Mouse (Mus musculus): ENCODE measurements around the gene Nrxn3. TPM values are rescaled to one million over a fixed set of nuclear protein-coding genes. Genes with fewer than 3 reads are reported as not detected.

The Nrxn3 gene
- polyA plus RNA-seq, 1 experiment from 2014 or later, result 5.0 TPM

DNA sequence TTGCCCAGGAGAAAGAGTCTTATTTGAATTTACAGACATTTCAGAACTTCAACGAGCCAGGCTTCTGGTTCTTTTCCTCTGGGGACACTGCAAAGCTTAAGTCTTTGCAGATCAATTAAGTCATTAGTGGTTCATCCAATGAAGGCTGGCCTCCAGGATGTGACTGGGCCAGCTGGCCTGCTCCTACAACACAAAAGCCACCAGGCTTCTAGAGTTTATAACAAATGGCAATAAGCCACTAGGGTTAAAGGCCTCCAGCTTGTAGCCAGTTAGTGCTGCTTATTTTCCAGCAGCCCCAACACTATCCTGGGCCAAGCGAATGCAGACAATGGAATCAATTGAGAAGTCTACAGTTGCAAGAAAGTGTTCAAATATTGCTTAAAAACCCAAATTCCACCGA is 1304.3 kb downstream of the Nrxn3 start:
- Histone ChIP-seq H3K9ac (ENCODE audit: low read length) (no peak overlapping the region), H3K27me3 (replicated peaks; ENCODE audit: control insufficient read depth, insufficient read depth, low read length) (no peaks in the 10 kb centered on the region), H3K9me3 (ENCODE audit: control insufficient read depth, low read length) (no peaks in the 10 kb centered on the region), H3K4me2 (ENCODE audit: low read length) (no peak overlapping the region), H3K27ac (ENCODE audit: low read depth) (no peak overlapping the region), H3K4me1 (replicated peaks; ENCODE audit: control insufficient read depth, insufficient read depth, low read length) (no peaks in the 10 kb centered on the region), H3K4me3 (ENCODE audit: low read depth, low read length) (no peak overlapping the region), H3K36me3 (ENCODE audit: control insufficient read depth, insufficient read depth, low read length) (no peaks in the 10 kb centered on the region)
- ATAC-seq (replicated peaks; ENCODE audit: low FRiP score, low TSS enrichment, low read depth) (no peak), DNase-seq (ENCODE audit: low spot score) (no peak)
- 55% methylated on average over 3 of the region's 3 CpGs for WGBS

DNA sequence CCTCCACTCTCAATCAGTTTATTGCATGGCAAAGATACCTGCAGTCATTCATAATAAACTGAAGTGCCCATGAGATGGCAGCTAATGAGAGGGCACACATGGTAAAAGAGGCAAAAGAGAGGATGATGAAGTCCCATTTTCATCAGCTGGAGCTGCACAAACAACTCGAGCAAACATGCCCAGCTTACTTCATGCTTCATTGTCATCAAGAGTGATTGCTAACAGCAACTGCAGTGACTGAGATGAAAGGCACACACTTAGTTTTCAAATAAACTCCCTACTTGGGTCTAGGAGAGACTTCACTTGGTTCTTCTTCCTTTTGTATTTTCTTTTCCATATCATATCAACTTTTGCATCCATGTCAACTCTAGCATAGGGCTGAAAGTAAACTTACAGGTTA is 1318.4 kb downstream of the Nrxn3 start:
- Histone ChIP-seq H3K4me2 (ENCODE audit: low read length) (no peak overlapping the region), H3K4me1 (replicated peaks; ENCODE audit: control insufficient read depth, insufficient read depth, low read length) (no peaks in the 10 kb centered on the region), H3K27me3 (replicated peaks; ENCODE audit: control insufficient read depth, insufficient read depth, low read length) (no peaks in the 10 kb centered on the region), H3K4me3 (ENCODE audit: low read depth, low read length) (no peak overlapping the region), H3K27ac (ENCODE audit: low read depth) (no peak overlapping the region), H3K9ac (ENCODE audit: low read length) (no peak overlapping the region), H3K9me3 (ENCODE audit: control insufficient read depth, low read length) (no peaks in the 10 kb centered on the region), H3K36me3 (ENCODE audit: control insufficient read depth, insufficient read depth, low read length) (no peaks in the 10 kb centered on the region)
- ATAC-seq (replicated peaks; ENCODE audit: low FRiP score, low TSS enrichment, low read depth) (no peak), DNase-seq (ENCODE audit: low spot score) (no peak)
- WGBS, result 48% methylated on average over 1 of the region's 1 CpGs

DNA sequence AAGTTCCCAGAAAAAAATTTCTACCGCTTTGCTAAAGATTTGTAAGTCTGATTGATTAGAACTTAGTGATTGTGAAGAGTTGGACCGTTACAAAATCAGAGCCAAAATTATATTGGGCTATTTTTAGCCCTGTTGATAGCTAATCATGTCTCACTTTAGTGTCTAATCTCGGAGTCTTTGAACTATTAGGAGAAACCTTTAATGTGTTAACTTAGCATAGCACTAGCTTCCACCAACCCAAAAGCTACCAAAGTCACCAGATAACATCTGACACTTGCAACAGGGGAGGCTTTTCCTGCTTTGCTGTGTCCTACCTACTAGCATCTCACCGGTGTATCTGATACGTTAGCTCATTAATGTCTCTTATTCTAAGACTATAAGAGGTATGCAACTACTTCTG is 1333.6 kb downstream of the Nrxn3 start:
- no peaks in the 10 kb centered on the region for H3K9me3 ChIP-seq (ENCODE audit: control insufficient read depth, low read length)
- no peak overlapping the region for H3K4me3 ChIP-seq (ENCODE audit: low read depth, low read length)
- ATAC-seq (replicated peaks; ENCODE audit: low FRiP score, low TSS enrichment, low read depth) (no peak), DNase-seq (ENCODE audit: low spot score) (no peak)
- no peaks in the 10 kb centered on the region for H3K27me3 ChIP-seq (replicated peaks; ENCODE audit: control insufficient read depth, insufficient read depth, low read length)
- no peaks in the 10 kb centered on the region for H3K4me1 ChIP-seq (replicated peaks; ENCODE audit: control insufficient read depth, insufficient read depth, low read length)
- H3K27ac ChIP-seq (ENCODE audit: low read depth), result no peak overlapping the region
- H3K9ac ChIP-seq (ENCODE audit: low read length), result no peak overlapping the region
- no peaks in the 10 kb centered on the region for H3K36me3 ChIP-seq (ENCODE audit: control insufficient read depth, insufficient read depth, low read length)
- 84% methylated on average over 5 of the region's 5 CpGs for WGBS
- no peak overlapping the region for H3K4me2 ChIP-seq (ENCODE audit: low read length)

GRCm38 (mm10) chr12:90059786-90060185 is 1337.1 kb downstream of the Nrxn3 start:
- Histone ChIP-seq H3K27me3 (replicated peaks; ENCODE audit: control insufficient read depth, insufficient read depth, low read length) (no peaks in the 10 kb centered on the region), H3K9ac (ENCODE audit: low read length) (no peak overlapping the region), H3K9me3 (ENCODE audit: control insufficient read depth, low read length) (no peaks in the 10 kb centered on the region), H3K4me3 (ENCODE audit: low read depth, low read length) (no peak overlapping the region), H3K27ac (ENCODE audit: low read depth) (no peak overlapping the region), H3K36me3 (ENCODE audit: control insufficient read depth, insufficient read depth, low read length) (no peaks in the 10 kb centered on the region), H3K4me2 (ENCODE audit: low read length) (no peak overlapping the region), H3K4me1 (replicated peaks; ENCODE audit: control insufficient read depth, insufficient read depth, low read length) (no peaks in the 10 kb centered on the region)
- no peak for ATAC-seq (replicated peaks; ENCODE audit: low FRiP score, low TSS enrichment, low read depth)
- WGBS, result 77% methylated on average over 3 of the region's 3 CpGs
- DNase-seq (ENCODE audit: low spot score), result no peak

DNA sequence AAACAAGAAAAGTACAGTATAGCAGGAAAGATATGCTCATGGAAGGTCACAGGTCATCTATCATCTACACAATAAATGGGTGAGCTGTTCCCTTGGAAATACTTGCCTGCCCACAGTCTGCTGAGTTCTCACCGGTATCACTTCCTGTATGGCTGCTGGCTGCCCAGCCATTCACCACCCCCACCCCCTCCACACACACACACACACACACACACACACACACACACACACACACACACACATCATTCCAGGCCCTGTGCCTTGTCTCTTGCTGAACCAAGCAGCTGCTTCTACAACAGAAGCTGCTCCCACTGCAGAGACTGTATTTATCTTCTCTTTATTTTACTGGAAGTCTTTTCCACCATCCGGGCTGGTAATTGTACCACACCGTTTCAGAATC is 1338.6 kb downstream of the Nrxn3 start:
- Histone ChIP-seq H3K36me3 (ENCODE audit: control insufficient read depth, insufficient read depth, low read length) (no peaks in the 10 kb centered on the region), H3K4me1 (replicated peaks; ENCODE audit: control insufficient read depth, insufficient read depth, low read length) (no peaks in the 10 kb centered on the region), H3K9ac (ENCODE audit: low read length) (no peak overlapping the region), H3K27ac (ENCODE audit: low read depth) (no peak overlapping the region), H3K4me2 (ENCODE audit: low read length) (no peak overlapping the region), H3K4me3 (ENCODE audit: low read depth, low read length) (no peak overlapping the region), H3K27me3 (replicated peaks; ENCODE audit: control insufficient read depth, insufficient read depth, low read length) (no peaks in the 10 kb centered on the region), H3K9me3 (ENCODE audit: control insufficient read depth, low read length) (no peaks in the 10 kb centered on the region)
- ATAC-seq (replicated peaks; ENCODE audit: low FRiP score, low TSS enrichment, low read depth) (peak; percentile 43; the same call in 1 of the 2 replicates), DNase-seq (ENCODE audit: low spot score) (no peak)
- WGBS, result 15% methylated on average over 3 of the region's 3 CpGs

DNA sequence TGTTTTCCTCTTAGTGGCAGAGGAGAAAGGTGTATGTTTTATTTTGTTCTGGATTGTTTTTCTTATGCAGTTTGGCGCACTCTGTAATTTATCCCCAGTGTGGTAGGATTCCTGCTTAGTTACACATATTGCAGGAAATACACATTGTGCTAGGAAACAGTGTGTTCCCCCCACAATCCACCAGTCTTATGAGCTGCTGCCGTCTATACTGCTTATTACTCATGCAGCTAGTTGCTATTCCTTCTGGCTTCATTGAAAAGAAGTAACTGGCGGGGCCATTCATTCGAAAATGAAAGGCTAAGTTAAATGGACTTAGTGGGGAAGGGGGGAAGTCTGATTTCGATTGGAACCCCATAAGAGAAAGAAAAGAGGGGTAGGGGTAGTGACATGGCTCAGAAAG is 1339.5 kb downstream of the Nrxn3 start:
- Histone ChIP-seq H3K4me3 (ENCODE audit: low read depth, low read length) (no peak overlapping the region), H3K4me2 (ENCODE audit: low read length) (no peak overlapping the region), H3K27me3 (replicated peaks; ENCODE audit: control insufficient read depth, insufficient read depth, low read length) (no peaks in the 10 kb centered on the region), H3K9ac (ENCODE audit: low read length) (no peak overlapping the region), H3K4me1 (replicated peaks; ENCODE audit: control insufficient read depth, insufficient read depth, low read length) (no peaks in the 10 kb centered on the region), H3K9me3 (ENCODE audit: control insufficient read depth, low read length) (no peaks in the 10 kb centered on the region), H3K27ac (ENCODE audit: low read depth) (no peak overlapping the region), H3K36me3 (ENCODE audit: control insufficient read depth, insufficient read depth, low read length) (no peaks in the 10 kb centered on the region)
- ATAC-seq (replicated peaks; ENCODE audit: low FRiP score, low TSS enrichment, low read depth) (no peak), DNase-seq (ENCODE audit: low spot score) (no peak)
- 78% methylated on average over 5 of the region's 5 CpGs for WGBS

DNA sequence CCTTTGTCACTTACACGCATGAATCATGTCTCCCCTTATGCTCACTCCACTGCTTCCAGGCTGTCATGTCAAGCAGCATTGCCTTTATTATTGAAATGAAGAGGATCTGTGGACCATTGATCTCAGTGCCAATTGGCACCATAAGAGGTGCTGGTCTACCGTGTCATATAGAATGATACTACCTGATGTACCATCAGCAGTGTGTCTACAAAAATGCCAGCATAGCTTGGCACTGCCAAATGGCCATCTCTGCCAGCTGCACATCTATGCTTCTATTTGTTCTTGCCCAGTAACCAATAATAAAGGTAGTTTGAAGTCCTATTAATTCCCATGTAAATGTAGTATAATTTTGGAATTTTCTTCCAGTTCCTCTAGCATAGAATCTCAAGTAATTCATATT is 1340.8 kb downstream of the Nrxn3 start:
- Histone ChIP-seq H3K4me1 (replicated peaks; ENCODE audit: control insufficient read depth, insufficient read depth, low read length) (no peaks in the 10 kb centered on the region), H3K27me3 (replicated peaks; ENCODE audit: control insufficient read depth, insufficient read depth, low read length) (no peaks in the 10 kb centered on the region), H3K9me3 (ENCODE audit: control insufficient read depth, low read length) (no peaks in the 10 kb centered on the region), H3K36me3 (ENCODE audit: control insufficient read depth, insufficient read depth, low read length) (no peaks in the 10 kb centered on the region), H3K4me2 (ENCODE audit: low read length) (no peak overlapping the region), H3K27ac (ENCODE audit: low read depth) (no peak overlapping the region), H3K4me3 (ENCODE audit: low read depth, low read length) (no peak overlapping the region), H3K9ac (ENCODE audit: low read length) (no peak overlapping the region)
- ATAC-seq (replicated peaks; ENCODE audit: low FRiP score, low TSS enrichment, low read depth), result no peak
- 89% methylated on average over 2 of the region's 2 CpGs for WGBS
- DNase-seq (ENCODE audit: low spot score), result no peak

DNA sequence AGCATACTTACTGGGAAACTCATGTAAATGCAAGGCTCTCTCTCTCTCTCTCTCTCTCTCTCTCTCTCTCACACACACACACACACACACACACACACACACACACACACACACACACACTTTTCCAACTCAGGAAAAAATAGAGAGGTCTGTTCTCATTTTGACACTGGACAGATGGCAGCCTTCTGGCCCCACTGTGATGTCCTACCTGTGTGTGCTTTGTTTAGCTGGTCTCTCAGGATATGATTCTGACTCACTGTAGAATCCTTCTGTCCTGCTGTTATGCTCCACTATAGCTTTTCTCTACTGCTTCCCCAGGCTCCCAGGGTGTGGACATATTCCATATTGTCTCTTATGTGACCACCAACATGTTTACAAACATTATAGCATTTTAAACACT is 1363.2 kb downstream of the Nrxn3 start:
- DNase-seq (ENCODE audit: low spot score) (no peak), ATAC-seq (replicated peaks; ENCODE audit: low FRiP score, low TSS enrichment, low read depth) (no peak)
- Histone ChIP-seq H3K4me2 (ENCODE audit: low read length) (no peak overlapping the region), H3K36me3 (ENCODE audit: control insufficient read depth, insufficient read depth, low read length) (no peaks in the 10 kb centered on the region), H3K9me3 (ENCODE audit: control insufficient read depth, low read length) (no peaks in the 10 kb centered on the region), H3K27me3 (replicated peaks; ENCODE audit: control insufficient read depth, insufficient read depth, low read length) (no peaks in the 10 kb centered on the region), H3K27ac (ENCODE audit: low read depth) (no peak overlapping the region), H3K4me1 (replicated peaks; ENCODE audit: control insufficient read depth, insufficient read depth, low read length) (no peaks in the 10 kb centered on the region; the same call in 1 of the 2 replicates), H3K9ac (ENCODE audit: low read length) (no peak overlapping the region), H3K4me3 (ENCODE audit: low read depth, low read length) (no peak overlapping the region)

DNA sequence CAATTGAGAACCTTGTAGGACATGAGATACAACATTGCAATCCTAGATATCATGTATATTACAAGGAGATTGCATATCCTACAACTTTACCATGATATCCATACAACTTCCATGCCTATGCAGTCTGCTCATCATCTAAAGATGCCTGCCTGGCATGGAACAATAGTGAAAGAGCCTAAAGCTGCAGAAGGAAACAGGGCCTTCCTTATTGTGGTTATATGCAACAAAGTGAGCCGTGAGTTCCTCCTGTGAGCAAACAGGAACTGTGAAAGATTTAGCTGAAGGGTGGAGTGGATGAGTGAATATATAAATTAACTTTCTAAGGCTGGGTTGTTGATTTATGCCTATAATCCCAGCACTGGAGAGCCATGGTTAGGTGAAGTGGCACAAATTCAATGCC is 1373.1 kb downstream of the Nrxn3 start:
- 55% methylated on average over 1 of the region's 1 CpGs for WGBS
- Histone ChIP-seq H3K27me3 (replicated peaks; ENCODE audit: control insufficient read depth, insufficient read depth, low read length) (no peaks in the 10 kb centered on the region), H3K36me3 (ENCODE audit: control insufficient read depth, insufficient read depth, low read length) (no peaks in the 10 kb centered on the region), H3K9ac (ENCODE audit: low read length) (no peak overlapping the region), H3K4me2 (ENCODE audit: low read length) (no peak overlapping the region), H3K4me1 (replicated peaks; ENCODE audit: control insufficient read depth, insufficient read depth, low read length) (no peaks in the 10 kb centered on the region), H3K4me3 (ENCODE audit: low read depth, low read length) (no peak overlapping the region), H3K27ac (ENCODE audit: low read depth) (no peak overlapping the region), H3K9me3 (ENCODE audit: control insufficient read depth, low read length) (no peaks in the 10 kb centered on the region)
- ATAC-seq (replicated peaks; ENCODE audit: low FRiP score, low TSS enrichment, low read depth), result no peak
- DNase-seq (ENCODE audit: low spot score), result no peak
